Mouse (Mus musculus): ENCODE results near the gene Rln3.

- no peak for TF ChIP-seq POLR2A (IDR thresholded peaks at IDR 0.05; ENCODE audit: low read depth, low read length)
- no peak; the same call in 1 of the 2 replicates for TF ChIP-seq CTCF (conservative IDR thresholded peaks at IDR 0.05; ENCODE audit: insufficient read depth, insufficient read length, low read depth, low read length)
Measured at GRCm38 (mm10) chr8:84072321-84072720, 27.5 kb upstream of the Rln3 start.
